Mouse (Mus musculus) thymus, postnatal 0 days (tissue): Measurements from ENCODE around the gene Rnf157. TPM values are rescaled to one million over a fixed set of nuclear protein-coding genes. Genes with fewer than 3 reads are reported as not detected.
"Not testable (repeated sequence)": the region's sequence is repeated elsewhere in the genome, so short reads cannot be mapped to it uniquely, and the experiment has no call there.

ENCODE experiments used
- DNase-seq: peaks from one replicate; pipeline ENCODE4 v3.0.0-alpha.2; 2015; ENCODE audit warnings: low spot score
- polyA plus RNA-seq: library from polyadenylated mRNA; unstranded; fragments of >200 nt; fragmentation: Nextera tagmentation; extraction: Ambion mirVana; gene quantifications from 2 replicates; pipeline ENCODE4 v1.2.1, GENCODE M21; 2015

The Rnf157 gene
- polyA plus RNA-seq, 1 experiment from 2014 or later = 56.7 TPM

DNA sequence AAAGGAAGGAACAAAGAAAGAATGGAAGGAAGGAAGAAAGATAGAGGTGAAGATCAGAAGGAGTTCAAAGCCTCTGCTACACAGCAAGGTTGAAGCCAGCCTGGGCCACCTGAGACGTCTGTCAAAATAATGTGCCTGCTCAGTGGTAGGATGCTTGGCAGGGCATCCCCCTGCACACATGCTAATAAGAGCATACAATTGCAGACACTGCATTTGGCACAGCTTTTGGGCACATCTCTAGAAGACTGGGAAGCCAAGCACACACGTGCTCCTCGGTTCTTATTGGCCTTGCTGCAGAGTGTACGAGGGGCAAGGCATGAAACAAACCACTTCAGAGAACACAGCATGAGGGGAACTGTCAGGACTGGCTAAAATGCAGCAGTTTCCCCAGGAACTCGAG, 26.8 kb downstream of the Rnf157 start:
- DNase-seq = no peak

DNA sequence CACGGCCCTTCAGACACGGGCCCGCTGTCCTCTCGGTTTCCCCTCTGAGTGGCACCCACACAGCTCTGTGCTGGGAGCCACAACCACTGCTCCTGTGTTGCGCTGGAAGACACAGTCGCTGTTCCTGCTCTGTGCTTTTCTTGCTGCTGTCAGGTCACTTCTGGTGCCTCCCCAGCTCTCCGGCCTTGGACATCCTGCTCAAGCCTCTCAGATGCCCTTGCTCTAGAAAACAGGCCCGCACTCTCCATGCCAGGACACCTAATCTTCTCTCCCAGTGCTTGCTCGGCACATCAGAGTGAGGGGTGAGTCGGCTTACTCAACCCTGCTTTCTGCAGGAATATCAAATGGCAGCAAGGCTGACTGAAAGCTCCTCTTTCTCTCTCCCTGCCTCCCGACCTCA, 28.7 kb downstream of the Rnf157 start:
- DNase-seq = no peak

DNA sequence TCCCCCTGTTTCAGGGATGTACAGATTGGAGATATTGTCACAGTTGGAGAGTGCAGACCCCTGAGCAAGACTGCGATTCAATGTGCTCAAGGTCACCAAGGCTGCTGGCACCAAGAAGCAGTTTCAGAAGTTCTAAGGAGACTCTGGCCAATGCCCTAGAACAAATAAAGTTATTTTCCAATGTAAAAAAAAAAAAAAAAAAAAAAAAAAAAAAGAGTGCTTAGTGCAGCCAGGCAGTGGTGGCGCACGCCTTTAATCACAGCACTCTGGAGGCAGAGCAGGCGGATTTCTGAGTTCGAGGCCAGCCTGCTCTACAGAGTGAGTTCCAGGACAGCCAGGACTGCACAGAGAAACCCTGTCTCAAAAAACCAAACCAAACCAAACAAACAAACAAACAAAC, 29.8 kb downstream of the Rnf157 start:
- not testable (repeated sequence) for DNase-seq

DNA sequence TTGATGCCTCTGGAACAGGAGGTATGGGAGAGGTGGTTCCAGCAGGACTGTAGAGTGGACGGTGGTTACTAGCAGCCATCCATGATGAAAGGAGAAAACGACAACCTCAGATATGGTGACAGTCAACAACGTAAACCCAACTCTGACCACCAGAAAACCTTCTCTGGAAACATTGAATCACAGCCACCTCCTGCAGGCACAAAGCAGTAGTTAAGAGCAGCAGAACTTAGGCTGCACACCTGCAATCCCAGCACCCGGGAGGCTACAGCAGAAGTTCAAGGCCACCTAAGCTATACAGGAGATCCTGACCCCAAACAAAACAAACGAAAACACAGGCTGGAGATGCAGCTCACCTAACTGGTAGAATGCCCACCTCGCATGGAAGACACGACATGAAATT, 32.1 kb downstream of the Rnf157 start:
- no peak for DNase-seq

DNA sequence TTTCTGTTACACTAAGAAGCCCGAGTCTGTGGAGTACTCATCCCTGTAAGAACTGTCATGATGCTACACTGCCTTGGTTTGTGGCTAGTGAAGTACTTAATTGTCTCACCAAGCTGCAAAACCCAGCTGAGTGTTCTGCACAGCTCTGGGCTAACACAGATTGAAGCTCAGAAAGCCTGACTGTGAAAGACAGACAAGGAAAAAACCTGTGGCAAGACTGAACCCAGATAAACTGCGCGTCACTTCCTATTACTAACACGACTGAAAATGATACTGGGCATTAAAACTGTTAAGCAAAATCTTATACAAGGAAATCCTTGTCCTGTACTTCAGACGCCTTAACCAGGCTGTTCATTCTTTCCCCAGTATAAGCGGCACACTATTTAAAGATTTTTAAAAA, 33.3 kb downstream of the Rnf157 start:
- no peak for DNase-seq

DNA sequence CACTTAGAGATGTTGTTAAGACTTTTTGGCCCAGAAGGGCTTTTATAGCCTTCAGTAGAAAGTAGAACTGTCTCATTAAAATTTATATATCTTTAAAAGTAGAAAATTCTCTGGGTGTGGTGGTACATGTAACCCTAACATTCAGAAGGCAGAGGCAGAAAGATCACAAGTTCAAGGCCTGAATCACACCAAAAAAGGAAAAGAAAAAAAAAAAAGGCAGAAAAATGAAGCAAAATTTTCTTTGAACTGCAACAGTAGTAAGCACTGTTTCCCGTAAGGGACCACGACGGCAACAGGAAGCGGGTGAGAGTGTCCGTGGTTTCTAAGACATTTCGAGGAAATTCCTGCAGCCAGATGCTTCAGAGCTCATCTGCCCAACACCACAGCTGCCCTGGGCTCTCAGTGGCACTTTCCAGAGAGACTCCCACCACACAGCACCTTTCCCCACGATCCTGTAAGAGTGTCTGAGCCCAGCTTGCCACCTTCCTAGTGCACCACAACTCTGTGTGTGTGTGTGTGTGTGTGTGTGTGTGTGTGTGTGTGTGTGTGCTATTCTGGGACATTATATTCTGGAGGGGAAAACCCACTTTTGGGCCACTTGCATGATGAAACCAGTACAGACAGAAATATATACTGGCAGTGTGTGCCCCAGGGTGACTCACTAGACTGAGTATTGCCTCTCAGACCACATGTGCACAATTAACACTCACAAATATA, 35.7 kb downstream of the Rnf157 start:
- DNase-seq = peak; percentile 73

DNA sequence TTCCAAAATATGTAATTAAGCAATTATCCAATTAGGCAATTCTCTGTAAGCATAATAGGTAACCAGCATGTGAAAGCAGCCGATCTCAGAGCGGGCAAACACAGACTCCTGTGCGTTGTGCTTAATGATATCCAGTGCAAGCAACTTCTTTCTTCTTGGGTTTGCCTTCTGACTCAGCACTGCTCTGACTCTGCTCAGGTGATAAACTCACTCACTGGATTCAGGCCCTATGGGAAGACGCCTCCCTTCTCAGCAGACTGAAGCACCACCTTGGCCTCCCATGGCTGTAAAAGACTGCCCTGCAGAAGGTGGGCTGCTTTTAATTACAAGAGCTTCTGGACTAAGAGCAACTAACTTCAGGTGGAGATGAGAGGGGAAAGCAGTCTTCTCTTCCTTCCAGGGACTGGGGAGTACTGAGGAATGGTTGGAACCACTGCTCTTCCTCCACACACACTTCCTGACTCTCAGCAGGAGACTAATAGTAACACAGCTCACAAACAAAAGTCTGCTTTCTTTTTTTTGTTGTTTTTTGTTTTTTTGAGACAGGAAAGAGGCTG, 40.9 kb downstream of the Rnf157 start:
- no peak for DNase-seq

DNA sequence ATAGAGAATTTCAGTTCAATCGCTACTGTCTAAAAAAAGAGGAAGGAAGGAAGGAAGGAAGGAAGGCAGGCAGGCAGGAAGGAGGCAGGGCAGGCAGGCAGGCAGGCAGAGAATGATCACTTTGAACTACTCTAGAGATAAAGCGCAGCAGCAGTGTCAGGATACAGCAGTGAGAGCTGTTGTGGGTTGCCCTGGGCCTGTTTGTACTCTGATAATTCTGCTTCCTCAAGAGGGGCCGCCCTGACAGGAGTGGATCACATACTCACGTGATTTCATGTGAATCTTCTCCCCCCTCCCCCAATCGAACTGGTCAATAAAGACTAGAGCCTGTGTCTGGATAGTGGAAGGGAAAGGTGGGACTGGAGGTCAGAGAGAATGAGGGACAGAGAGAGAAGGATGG, 43.2 kb downstream of the Rnf157 start:
- DNase-seq = peak; percentile 66

DNA sequence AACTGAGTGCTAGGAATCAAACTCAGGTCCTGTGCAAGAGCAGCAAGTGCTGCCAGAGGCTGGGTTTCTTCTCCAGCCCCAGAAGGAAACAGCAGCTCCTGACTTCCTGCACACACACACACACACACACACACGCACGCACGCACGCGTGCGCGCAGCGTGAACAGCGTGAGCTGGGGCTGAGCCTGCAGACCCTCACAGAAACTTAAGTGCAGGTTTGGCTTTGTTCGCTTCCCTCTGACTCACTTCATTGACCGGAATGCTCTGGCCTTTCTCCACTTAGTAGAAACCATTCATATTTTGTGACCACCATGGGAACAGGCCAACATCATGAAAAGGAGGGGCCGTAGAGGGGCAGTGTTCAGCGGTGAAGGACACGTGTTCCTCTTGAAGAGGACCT, 43.8 kb downstream of the Rnf157 start:
- peak; percentile 45 for DNase-seq

DNA sequence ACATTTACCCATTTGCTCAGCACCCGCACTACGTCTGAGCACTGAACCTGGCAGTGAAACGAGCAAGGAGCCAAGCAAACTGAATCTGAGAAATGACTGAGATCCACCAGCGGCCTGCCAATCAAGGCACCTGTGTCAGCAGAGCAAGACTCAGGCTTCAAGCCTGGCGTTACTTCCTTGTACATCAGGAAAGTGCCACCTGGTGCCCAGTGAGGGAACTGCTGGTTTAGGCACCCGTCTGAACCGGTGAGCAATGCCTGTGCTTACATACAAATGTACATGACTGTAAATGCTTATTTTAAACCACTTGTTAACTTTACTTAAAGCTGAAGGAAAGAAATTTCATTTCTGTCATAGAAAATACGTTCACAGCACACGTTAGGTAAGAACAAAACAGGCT, 44.7 kb downstream of the Rnf157 start:
- peak; percentile 94 for DNase-seq

DNA sequence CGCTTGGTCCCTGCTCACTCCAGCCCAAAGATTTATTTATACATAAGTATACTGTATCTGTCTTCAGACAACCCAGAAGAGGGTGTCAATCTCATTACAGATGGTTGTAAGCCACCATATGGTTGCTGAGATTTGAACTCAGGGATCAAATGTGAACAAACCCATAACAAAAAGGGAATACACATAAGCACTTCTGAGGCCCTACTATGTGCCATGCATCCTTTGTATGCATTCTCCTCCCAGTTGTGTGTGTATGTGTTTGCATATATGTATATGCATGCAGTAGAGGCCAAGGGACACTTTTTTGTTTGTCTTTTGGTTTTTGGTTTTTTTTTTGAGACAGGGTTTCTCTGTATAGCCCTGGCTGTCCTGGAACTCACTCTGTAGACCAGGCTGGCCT, 46.2 kb downstream of the Rnf157 start:
- no peak for DNase-seq

DNA sequence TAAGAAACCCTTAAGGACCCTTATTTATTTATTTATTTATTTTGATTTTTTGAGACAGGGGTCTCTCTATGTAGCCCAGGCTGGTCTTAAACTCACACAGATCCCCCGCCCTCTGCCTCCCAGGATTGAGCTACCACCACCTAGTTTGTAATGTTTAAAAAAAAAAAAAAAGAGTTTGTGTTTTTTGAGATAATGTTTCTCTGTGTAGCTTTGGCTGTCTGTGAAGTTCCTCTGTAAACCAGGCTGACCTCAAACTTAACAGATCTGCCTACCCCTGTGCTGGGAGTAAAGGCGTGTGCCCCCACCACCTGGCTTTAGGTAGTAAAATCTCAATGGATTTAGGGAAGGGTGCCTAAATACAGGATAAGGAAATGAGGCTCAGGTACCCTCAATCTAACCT, 46.7 kb downstream of the Rnf157 start:
- no peak for DNase-seq

DNA sequence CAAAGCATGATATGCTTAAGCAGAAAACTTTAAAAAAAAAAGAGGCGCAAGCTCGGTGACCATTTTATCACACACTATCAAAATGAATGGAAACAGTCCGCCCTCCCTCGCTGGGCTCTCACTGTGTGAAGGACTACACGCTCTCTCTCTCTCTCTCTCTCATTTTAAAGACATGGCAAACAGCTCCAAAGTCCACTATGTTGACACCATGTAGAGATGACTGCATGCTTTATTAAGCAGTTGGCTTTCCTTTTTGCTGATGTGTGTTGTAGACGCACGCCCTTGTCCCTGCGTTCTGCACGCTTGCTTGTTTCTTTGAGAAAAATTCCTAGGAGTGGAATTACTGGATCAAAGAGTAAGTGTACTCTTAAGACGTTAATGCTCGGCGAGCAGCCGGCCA, 47.4 kb downstream of the Rnf157 start:
- no peak for DNase-seq

DNA sequence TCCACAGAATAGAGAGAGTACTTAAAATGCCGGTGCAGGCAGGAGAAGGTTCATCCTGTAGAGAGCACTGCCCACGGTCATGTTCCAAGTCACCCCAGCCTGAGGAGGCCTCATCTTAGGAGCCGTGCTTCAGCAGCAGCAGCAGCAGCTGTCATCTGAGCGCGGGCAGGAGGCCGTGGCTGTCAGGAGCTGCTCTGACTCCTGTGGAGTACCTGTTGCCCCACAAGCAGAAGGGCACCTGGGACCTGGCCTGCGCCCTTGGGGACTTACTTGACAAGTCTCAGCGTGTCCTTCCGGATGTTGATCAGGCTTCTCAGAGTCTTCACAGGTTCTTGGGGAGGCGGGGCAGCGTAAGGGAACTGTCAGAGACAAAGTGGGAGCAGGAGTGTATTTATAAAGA, 50.8 kb downstream of the Rnf157 start:
- DNase-seq = peak; percentile 58

DNA sequence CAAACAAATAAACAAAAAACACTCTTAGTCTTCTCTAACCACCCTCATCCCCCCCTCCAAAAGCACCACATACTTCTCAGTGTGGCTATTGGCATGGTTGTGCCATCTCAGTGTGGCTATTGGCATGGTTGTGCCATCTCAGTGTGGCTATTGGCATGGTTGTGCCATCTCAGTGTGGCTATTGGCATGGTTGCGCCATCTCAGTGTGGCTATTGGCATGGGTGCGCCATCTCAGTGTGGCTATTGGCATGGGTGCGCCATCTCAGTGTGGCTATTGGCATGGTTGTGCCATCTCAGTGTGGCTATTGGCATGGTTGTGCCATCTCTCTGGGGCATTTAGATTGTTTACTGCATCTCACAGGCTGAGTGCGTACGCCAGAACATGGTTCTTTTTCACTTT, 51.9 kb downstream of the Rnf157 start:
- not testable (repeated sequence) for DNase-seq

DNA sequence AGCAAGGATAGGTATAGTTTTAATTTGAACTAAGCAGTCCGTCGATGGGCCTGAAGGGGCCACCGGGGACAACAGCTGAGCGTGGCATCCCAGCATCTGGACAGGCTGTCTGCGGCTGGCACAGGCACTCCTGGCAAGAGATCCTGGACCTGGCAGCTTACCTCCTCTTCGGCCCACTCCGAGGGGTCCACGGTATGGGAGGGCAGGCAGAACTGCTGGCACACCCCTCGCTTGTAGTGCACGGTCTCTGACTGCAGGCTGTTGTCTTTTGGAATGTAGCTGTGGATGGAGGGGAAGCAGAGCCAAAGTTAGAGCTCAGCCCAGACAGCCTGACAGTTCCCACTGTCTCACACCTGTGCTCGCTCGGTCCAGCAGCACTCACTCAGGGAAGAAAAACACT, 53.2 kb downstream of the Rnf157 start:
- DNase-seq = no peak

DNA sequence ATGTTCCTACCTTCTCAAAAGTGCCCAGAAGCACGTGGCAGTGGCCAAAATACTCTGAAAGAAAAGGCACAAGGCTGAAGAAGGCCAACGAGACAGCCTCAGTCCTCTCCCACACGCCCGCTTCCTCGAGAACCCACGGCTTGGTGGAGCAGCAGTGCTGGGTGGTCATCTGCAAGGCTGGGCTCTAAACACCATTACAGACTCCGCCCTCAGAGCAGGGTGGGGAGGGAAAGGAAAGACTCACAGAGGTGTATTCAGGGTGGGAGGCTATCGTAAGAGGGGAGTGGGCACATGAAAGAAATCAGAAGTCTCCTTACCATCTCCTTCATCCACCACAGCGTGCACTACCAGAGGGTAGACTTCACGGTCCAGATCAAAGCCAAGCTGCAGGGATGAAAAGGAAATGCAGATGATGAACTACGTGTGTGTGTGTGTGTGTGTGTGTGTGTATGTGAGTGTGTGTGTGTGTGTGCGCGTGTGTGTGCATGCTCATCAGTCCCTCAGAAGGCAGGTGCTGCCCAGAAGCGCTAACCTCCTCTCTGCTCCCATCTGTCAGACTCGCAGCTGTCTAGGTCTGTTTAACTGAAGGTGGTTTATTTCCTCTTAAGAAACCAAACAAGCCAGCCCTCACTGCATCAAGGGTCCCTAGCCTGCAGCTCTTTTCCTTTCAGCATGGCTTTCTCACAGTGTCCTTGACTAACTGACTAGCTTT, 53.8 kb downstream of the Rnf157 start:
- DNase-seq = peak; percentile 88

DNA sequence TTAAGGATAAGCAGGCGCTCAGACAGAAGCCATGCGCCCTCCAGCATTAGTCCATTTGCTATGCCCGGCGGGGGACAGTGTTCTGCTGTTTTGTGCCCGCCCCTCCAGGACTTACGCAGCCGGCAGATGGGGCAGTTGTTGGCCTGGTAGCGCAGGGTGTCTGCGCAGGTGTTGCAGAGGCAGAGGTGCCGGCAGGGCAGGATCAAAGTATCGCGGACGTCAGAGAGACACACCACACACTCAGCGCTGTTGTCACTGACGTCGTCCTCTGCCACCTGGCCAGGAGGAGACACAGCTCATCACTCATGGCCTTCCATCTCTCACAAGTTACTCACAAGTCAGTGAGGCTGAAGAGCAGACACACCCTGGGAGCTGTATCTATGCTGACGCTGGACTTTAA, 58.3 kb downstream of the Rnf157 start:
- peak; percentile 88 for DNase-seq

DNA sequence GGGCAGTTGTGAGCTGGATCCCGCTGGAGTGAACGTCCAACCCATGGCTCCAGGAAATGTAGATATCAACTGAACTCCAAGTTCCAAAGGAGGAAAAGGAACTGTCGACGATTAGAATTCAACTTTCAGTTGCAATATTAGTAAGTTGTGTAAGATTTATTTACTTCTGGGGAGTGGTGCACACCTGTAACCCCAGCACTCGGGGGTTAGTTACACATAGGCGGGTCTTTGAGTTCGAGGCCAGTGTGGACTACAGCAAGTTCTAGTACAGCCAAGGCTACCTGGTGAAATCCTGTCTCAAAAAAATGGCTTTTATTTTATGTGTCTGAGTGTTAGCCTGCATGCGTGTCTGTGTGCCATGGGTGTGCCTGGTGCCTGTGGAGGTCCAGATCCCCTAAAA, 59.3 kb downstream of the Rnf157 start:
- no peak for DNase-seq

DNA sequence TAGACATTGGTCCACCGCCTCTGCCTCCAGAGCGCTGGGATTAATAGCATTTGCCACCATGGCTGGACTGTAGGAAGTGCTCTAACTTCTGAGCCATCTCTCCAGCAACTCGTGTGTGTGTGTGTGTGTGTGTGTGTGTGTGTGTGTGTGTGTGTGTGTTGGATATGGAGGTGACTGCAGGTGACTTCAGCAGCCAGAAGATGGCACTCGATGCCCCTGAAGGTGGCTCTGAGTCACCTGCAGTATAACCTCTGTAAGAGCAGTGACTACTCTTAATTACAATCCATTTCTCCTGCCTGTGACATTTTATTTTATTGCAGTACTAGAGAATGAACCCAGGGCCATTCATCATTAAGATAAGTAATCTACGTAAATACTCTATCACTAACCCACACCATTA, 61.5 kb downstream of the Rnf157 start:
- DNase-seq = no peak

DNA sequence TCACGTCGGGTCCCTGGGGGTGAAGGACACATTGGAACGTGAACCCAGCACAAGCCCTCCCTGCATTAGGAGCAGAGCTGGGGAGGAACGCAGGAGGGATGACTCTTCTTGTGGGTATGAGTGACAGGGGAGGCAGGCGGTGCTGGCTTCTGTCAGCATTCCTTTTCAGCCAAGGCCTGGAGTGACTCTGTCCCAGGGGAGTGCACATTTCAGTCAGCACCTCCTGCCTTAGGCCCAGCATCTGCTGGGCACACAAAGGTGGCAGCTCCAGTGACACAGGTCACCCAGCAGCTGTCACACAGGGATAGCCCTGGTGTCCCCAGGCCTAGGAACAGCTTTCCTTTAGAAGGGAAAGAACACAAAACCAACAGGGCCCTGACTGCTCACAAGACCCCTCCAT, 64.9 kb downstream of the Rnf157 start:
- no peak for DNase-seq

DNA sequence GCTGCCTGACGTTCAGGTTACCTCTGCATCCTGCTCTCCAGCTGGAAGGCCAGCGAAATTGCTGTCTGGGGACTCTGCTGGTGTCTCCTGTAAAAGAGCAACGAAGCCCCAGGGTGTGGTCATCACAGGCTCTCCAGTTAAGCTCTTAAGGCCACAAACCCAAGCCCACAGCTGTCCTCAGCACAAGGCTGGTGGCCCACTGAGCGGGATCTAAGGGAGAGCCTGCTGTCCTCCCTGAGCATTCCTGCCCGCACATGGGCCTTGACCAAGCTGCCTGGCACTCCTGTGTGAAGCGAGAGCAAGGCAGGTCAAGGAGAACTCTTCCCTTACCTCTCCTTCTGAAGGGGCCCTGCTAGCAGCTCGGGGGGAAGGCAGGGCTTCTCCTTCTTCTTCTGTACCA, 65.8 kb downstream of the Rnf157 start:
- DNase-seq = no peak
